Mouse (Mus musculus): ENCODE results near the gene Mfsd14b.

The Mfsd14b gene

GRCm38 (mm10) chr13:65112459-65113110 is at the start of gene Mfsd14b:
Mfsd14b (minus strand) TSS chr13:65112975.
- DNase-seq (ENCODE audit: low read depth) = peak; percentile 93

- DNase-seq (ENCODE audit: low read depth) = no peak
Observed at GRCm38 (mm10) chr13:65149940-65150339, 37.2 kb upstream of the Mfsd14b start, which contains the start of gene Olfr466. Olfr466 (plus strand) TSS chr13:65150240.

GRCm38 (mm10) chr13:65137789-65138188 is 25.0 kb upstream of the Mfsd14b start, which contains the start of gene Olfr465-ps1:
Olfr465-ps1 (plus strand) TSS chr13:65138089.
- DNase-seq (ENCODE audit: low read depth) = no peak

- peak; percentile 19 for DNase-seq (ENCODE audit: low read depth)
Observed at GRCm38 (mm10) chr13:65127063-65127847, 14.5 kb upstream of the Mfsd14b start.

- DNase-seq (ENCODE audit: low read depth) = no peak
Observed at GRCm38 (mm10) chr13:65122111-65122510, 9.3 kb upstream of the Mfsd14b start.

GRCm38 (mm10) chr13:65120984-65121383 is 8.2 kb upstream of the Mfsd14b start:
- DNase-seq (ENCODE audit: low read depth) = no peak

GRCm38 (mm10) chr13:65113239-65113638 is 464 bp upstream of the Mfsd14b start:
- no peak for DNase-seq (ENCODE audit: low read depth)

GRCm38 (mm10) chr13:65111961-65112360 is 814 bp downstream of the Mfsd14b start:
- peak; percentile 24 for DNase-seq (ENCODE audit: low read depth)

- DNase-seq (ENCODE audit: low read depth) = no peak
Observed at GRCm38 (mm10) chr13:65101232-65101631, 11.5 kb downstream of the Mfsd14b start.

GRCm38 (mm10) chr13:65100678-65101077 is 12.1 kb downstream of the Mfsd14b start:
- DNase-seq (ENCODE audit: low read depth) = no peak

GRCm38 (mm10) chr13:65097018-65097417 is 15.8 kb downstream of the Mfsd14b start:
- no peak for DNase-seq (ENCODE audit: low read depth)

GRCm38 (mm10) chr13:65095923-65096322 is 16.9 kb downstream of the Mfsd14b start:
- no peak for DNase-seq (ENCODE audit: low read depth)

GRCm38 (mm10) chr13:65069969-65070368 is 42.8 kb downstream of the Mfsd14b start:
- DNase-seq (ENCODE audit: low read depth) = no peak

GRCm38 (mm10) chr13:65052660-65053059 is 60.1 kb downstream of the Mfsd14b start, which contains the start of gene Prss47:
Prss47 (minus strand) TSS chr13:65052760.
- no peak for DNase-seq (ENCODE audit: low read depth)

- DNase-seq (ENCODE audit: low read depth) = peak; percentile 10
Observed at GRCm38 (mm10) chr13:65035057-65035456, 77.7 kb downstream of the Mfsd14b start.

GRCm38 (mm10) chr13:65032758-65033157 is 80.0 kb downstream of the Mfsd14b start, which contains the start of gene Spata31d1c:
Spata31d1c (plus strand) TSS chr13:65033058.
- no peak for DNase-seq (ENCODE audit: low read depth)

All from NIH3T3 (cell line).